Mouse (Mus musculus) liver, postnatal 0 days (tissue): ENCODE data around the gene Plpp3.

ENCODE experiments used
- CTCF ChIP-seq: sonication (generic); IDR thresholded peaks from 2 replicates; pipeline ENCODE4 v1.5.1; 2016; ENCODE audit warnings: antibody characterized with exemption, low read depth
- EP300 ChIP-seq: IDR thresholded peaks from 2 replicates; pipeline ENCODE4 v1.6.1; 2016; ENCODE audit warnings: antibody characterized with exemption, low read depth, mild to moderate bottlenecking

- no peak for TF ChIP-seq EP300
- no peak for TF ChIP-seq CTCF
These were observed 45.4 kb upstream of the Plpp3 start for GRCm38 (mm10) chr4:105111770-105112169.
